Mouse (Mus musculus): ENCODE results near the gene Mgll. TPM values are rescaled to one million over a fixed set of nuclear protein-coding genes. Genes with fewer than 3 reads are reported as not detected.

Gene Mgll
- total RNA-seq, 2 experiments from 2014 or later, result 113 to 133 TPM

DNA sequence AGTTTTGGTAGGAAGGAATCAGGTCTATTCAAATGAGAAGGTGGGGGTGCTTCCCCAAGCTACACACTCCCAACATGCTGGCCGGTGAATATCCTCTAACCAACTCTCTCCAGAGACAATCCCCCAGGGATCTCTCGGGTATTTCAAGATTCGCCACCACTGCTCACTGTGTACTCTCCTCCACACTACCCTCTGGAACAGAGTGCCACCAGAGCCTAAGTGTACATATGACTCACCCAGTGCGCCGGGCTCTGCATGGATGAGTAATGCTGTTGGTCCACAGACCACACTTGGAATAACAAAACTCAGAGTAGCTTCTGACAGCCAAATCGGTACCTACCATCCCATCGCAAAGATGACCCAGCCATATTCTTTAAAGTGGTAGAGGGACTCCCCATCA is 145.2 kb downstream of the Mgll start:
- intact Hi-C loops (cut with DNase I), result no loop called here
- no peak for DNase-seq

- intact Hi-C loops (cut with DNase I), result no loop called here
- no peak for DNase-seq
These were observed 146.4 kb downstream of the Mgll start for GRCm38 (mm10) chr6:88870594-88870993.

DNA sequence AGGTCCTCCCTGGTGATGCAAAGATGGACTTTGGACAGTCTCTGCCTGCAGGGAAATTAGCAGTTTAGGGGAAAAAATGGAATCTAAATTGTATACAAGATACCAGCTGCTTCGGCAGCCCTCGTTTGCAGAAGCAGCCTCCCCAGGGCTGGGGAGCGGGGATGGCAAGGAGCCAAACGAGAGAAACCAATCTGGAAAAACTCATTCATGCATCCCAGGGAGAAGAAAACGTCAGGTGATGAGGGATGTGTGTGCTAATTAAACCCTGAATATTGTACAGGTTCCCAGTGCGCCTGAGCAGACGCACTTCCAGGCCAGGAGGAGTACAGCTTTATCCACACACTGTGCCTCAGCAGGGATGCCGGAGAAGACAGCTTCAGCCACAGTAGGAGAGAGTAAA is 147.3 kb downstream of the Mgll start:
- no peak for DNase-seq
- intact Hi-C loops (cut with DNase I), result no loop called here

DNA sequence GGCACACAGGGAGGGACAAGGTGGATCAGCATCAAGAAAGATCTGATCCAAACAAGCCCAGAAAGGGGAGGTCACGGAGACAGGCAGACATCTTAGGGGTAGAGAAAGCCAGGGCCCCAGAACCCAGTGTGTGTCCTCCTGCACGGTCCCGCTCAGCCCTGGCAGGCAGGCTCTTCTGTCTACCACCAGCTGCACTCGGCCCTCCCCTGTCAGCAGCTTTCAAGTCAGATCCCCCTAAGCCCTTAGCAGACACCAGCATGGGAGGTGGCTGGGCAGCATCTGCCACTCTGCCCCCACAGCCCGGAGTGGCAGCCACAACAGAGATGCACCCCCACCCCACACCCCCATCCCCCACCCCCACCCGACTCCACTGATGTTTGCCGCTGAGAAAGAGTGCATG is 148.6 kb downstream of the Mgll start:
- intact Hi-C loops (cut with DNase I), result no loop called here
- DNase-seq, result no peak

DNA sequence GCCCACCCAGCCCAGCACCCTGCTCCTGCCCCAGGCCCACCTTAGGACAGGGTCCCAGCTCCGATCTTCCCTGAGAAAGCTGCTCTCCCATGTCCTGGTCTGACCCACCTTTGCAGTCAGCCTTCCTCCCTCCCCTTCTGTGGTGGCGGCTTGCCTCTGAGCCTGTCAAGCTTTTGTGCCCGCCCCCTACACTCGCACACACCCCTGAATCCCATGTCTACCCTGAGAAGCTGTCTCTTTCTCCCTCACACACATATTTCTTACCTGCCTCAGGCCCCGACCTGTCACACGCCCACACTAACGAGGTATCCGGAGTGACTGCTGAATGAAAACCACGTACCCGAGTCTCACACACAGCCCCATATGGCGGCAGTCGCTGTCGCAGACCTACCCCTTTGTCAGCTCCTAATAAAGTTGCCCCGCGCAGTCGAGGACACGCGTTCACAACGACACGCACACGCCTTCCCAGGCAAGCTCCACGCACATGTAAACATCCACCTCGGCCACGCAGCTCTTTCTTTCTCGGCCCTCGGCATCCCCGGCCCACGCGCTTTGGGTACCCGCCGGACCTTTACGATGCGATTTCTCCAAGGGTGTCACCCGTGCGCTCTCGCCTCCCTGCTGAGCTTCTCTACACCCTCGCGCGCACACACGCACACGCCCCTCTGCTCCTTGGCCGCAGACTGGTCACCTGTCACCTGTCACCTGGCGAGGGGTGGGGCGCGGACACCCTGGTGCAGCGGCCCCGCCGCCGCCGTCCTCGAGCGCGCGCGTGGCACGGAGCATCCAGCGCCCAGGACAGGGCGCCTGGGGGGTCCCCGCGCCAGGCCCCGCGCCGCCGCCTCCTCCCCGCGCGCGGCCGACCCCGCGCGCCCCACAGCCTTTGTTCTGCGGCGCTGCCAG is 150.0 kb downstream of the Mgll start:
- no peak for DNase-seq
- intact Hi-C loops (cut with DNase I), result no loop called here

- intact Hi-C loops (cut with DNase I), result no loop called here
- peak; percentile 72 for DNase-seq
These were observed 150.8 kb downstream of the Mgll start, which contains the start of gene Podxl2 for GRCm38 (mm10) chr6:88874868-88875508. Gene Podxl2 (minus strand): TSS chr6:88875044.

Other genes starting within 250 kb of the Mgll start
- 10 to 100 TPM; 46.7 to 47.7 TPM for gene Sec61a1, start 205.5 kb upstream of the Mgll start, total RNA-seq (2021)
- 10 to 100 TPM; 30.3 to 39.1 TPM for gene Kbtbd12, start 86.5 kb upstream of the Mgll start, total RNA-seq (2021)
- gene Abtb1, start 117.6 kb downstream of the Mgll start, total RNA-seq (2021), result 10 to 100 TPM; 28.1 to 29.2 TPM
- gene Podxl2, start 150.6 kb downstream of the Mgll start, total RNA-seq (2021), result 10 to 100 TPM; 13.7 to 21.2 TPM
- 1 to 10 TPM; 5.4 to 6.5 TPM for gene Mcm2, start 174.4 kb downstream of the Mgll start, total RNA-seq (2021)
- gene Tpra1, start 177.8 kb downstream of the Mgll start, total RNA-seq (2021), result 10 to 100 TPM; 35.1 to 35.4 TPM

All from heart, postnatal 36 days (tissue).